Mouse (Mus musculus) liver, adult 2 months (tissue): ENCODE measurements around the gene Shc2.

Source experiments
- CTCF ChIP-seq: fragments of 200-500 bp; IDR thresholded peaks from 2 replicates; pipeline ENCODE4 v1.5.1; 2011; ENCODE audit warnings: low read depth, low read length, control low read depth
- POLR2A ChIP-seq: fragments of 200-500 bp; IDR thresholded peaks from 2 replicates; pipeline ENCODE4 v1.6.1; 2011; ENCODE audit warnings: low read length, control low read depth; ENCODE audit not compliant: insufficient read depth; ENCODE audit errors: extremely low read depth

GRCm38 (mm10) chr10:79636287-79636686 lies 1.4 kb downstream of the Shc2 start:
- TF ChIP-seq POLR2A (no peak), CTCF (no peak)
